Mouse (Mus musculus): ENCODE data around the gene Dnah6. TPM values are rescaled to one million over a fixed set of nuclear protein-coding genes. Genes with fewer than 3 reads are reported as not detected.
A peak's percentile ranks its signal among the peaks of the same experiment; 100 is the strongest.

The Dnah6 gene
- total and polyA plus RNA-seq, 3 experiments: under 0.01 to 0.06 (median 0.04) TPM

DNA sequence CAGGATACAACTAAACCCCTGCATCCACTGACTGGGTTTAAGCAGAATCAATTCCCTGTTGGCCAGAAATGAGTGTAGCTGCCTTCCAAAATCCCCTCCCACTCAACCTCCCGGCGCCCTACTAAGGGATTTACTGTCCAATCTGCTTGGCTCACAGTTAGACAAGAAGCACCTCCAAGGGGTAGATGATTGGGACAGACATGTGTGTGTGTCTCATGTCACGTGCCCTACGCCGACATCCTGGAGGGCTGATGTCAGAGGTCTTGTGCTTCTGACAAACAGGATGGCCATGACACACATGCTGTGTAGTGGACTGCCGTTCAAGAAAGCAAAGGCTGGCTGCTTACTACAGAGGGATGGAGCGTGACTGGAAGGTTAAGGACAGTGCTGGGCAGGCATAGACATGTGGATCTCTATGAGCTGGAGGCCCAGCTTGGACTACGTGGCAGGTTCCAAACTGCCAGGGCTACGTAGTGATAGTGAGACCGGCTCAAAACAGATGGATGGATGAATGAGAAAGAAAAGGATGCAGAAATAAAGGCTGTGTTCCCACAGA, 202.6 kb downstream of the Dnah6 start:
- dilution Hi-C loops (cut with MboI; ENCODE audit: extremely low pct_ligation_motif_present, extremely low pct_unique_long_range_greater_than_20kb, low sequenced_read_pairs): no loop called here
- Histone ChIP-seq H3K9ac (ENCODE audit: insufficient read depth, low read depth) (no peak overlapping the region), H3K27ac (ENCODE audit: insufficient read depth, low read depth) (no peak overlapping the region), H3K9me3 (replicated peaks; ENCODE audit: low read length) (peaks cover 4% of the 10 kb centered on the region), H3K4me1 (ENCODE audit: control insufficient read depth in 1 of 2, insufficient read depth in 2 of 2) (peaks cover 4 to 8% of the 10 kb centered on the region in 2 experiments; a peak in 3 of 4 replicates), H3K27me3 (replicated peaks) (no peaks in the 10 kb centered on the region), H3K36me3 (replicated peaks in 1 of 2; ENCODE audit: control insufficient read depth in 1 of 2, insufficient read depth in 1 of 2, low read length in 1 of 2) (no peaks in the 10 kb centered on the region), H3K4me2 (ENCODE audit: insufficient read depth, low read depth, poor library complexity, severe bottlenecking) (no peak overlapping the region), H3K79me2 (replicated peaks; ENCODE audit: control insufficient read depth, extremely low read depth, insufficient read depth, poor library complexity, severe bottlenecking) (no peaks in the 10 kb centered on the region), H3K4me3 (replicated peaks in 1 of 3; ENCODE audit: low read depth in 2 of 3, low read length in 2 of 3, poor library complexity in 1 of 3) (no peak overlapping the region)
- DNase-seq (ENCODE audit: extremely low read depth): no peak
- no peak for TF ChIP-seq ZNF384 (IDR thresholded peaks at IDR 0.05; ENCODE audit: low read depth, low read length)
- no peak for TF ChIP-seq POLR2A (IDR thresholded peaks at IDR 0.05; ENCODE audit: low read depth, low read length)
- TF ChIP-seq USF1 (IDR thresholded peaks at IDR 0.05; ENCODE audit: low read depth, low read length): no peak
- no peak for TF ChIP-seq IRF4 (IDR thresholded peaks at IDR 0.05; ENCODE audit: low read depth, low read length)
- no peak for TF ChIP-seq ZC3H11A (IDR thresholded peaks at IDR 0.05; ENCODE audit: low read depth, low read length)
- no peak for TF ChIP-seq ETS1 (conservative IDR thresholded peaks at IDR 0.05; ENCODE audit: low read depth, low read length)
- in situ Hi-C loops (cut with MboI; ENCODE audit: low pct_ligation_motif_present, low pct_unique_long_range_greater_than_20kb, low sequenced_read_pairs): loop anchor here (5.0 kb wide), 1 partner anchor 77 kb away; no protein-coding TSS in a partner anchor

GRCm38 (mm10) chr6:73014317-73015160, 206.9 kb downstream of the Dnah6 start:
- no peak for TF ChIP-seq ZC3H11A (IDR thresholded peaks at IDR 0.05; ENCODE audit: low read depth, low read length)
- TF ChIP-seq SMC3 (IDR thresholded peaks at IDR 0.05; ENCODE audit: low read depth, low read length): no peak
- TF ChIP-seq BHLHE40 (IDR thresholded peaks at IDR 0.05; ENCODE audit: low read depth, low read length): peak; percentile 38; the same call in 1 of the 2 replicates
- no peak for TF ChIP-seq RAD21 (IDR thresholded peaks at IDR 0.05; ENCODE audit: low read depth, low read length)
- no peak for TF ChIP-seq JUND (conservative IDR thresholded peaks at IDR 0.05; ENCODE audit: low read depth, low read length)
- no peak for TF ChIP-seq HCFC1 (IDR thresholded peaks at IDR 0.05; ENCODE audit: low read depth, low read length)
- TF ChIP-seq RCOR1 (conservative IDR thresholded peaks at IDR 0.05; ENCODE audit: low read depth, low read length): no peak
- TF ChIP-seq ETS1 (conservative IDR thresholded peaks at IDR 0.05; ENCODE audit: low read depth, low read length): peak; percentile 31; the same call in 1 of the 2 replicates
- TF ChIP-seq TCF12 (IDR thresholded peaks at IDR 0.05; ENCODE audit: low read depth, low read length): no peak
- H3K9me3 ChIP-seq (replicated peaks; ENCODE audit: low read length): no peaks in the 10 kb centered on the region
- dilution Hi-C loops (cut with MboI; ENCODE audit: extremely low pct_ligation_motif_present, extremely low pct_unique_long_range_greater_than_20kb, low sequenced_read_pairs): no loop called here
- no peak overlapping the region for H3K4me3 ChIP-seq (replicated peaks in 1 of 3; ENCODE audit: low read depth in 2 of 3, low read length in 2 of 3, poor library complexity in 1 of 3)
- H3K79me2 ChIP-seq (replicated peaks; ENCODE audit: control insufficient read depth, extremely low read depth, insufficient read depth, poor library complexity, severe bottlenecking): no peaks in the 10 kb centered on the region
- in situ Hi-C loops (cut with MboI; ENCODE audit: low pct_ligation_motif_present, low pct_unique_long_range_greater_than_20kb, low sequenced_read_pairs): loop anchor here (5.0 kb wide), 1 partner anchor 72 kb away; no protein-coding TSS in a partner anchor
- no peak for DNase-seq (ENCODE audit: extremely low read depth)
- H3K9ac ChIP-seq (ENCODE audit: insufficient read depth, low read depth): no peak overlapping the region
- H3K4me1 ChIP-seq (ENCODE audit: control insufficient read depth in 1 of 2, insufficient read depth in 2 of 2): peaks cover 10 to 18% of the 10 kb centered on the region in 2 experiments
- no peaks in the 10 kb centered on the region for H3K36me3 ChIP-seq (replicated peaks in 1 of 2; ENCODE audit: control insufficient read depth in 1 of 2, insufficient read depth in 1 of 2, low read length in 1 of 2)
- H3K4me2 ChIP-seq (ENCODE audit: insufficient read depth, low read depth, poor library complexity, severe bottlenecking): peak overlapping the region; percentile 21; the same call in 1 of the 2 replicates
- no peaks in the 10 kb centered on the region for H3K27me3 ChIP-seq (replicated peaks)
- H3K27ac ChIP-seq (ENCODE audit: insufficient read depth, low read depth): no peak overlapping the region
